Mouse (Mus musculus) frontal cortex, adult 2 months (tissue): ENCODE results near the gene Dnmt3a. TPM values are rescaled to one million over a fixed set of nuclear protein-coding genes. Genes with fewer than 3 reads are reported as not detected.

Source experiments
- polyA plus RNA-seq: library from polyadenylated mRNA; depleted of rRNA; stranded (reverse); fragments of >200 nt; gene quantifications from 2 replicates; pipeline ENCODE4 v1.2.3, GENCODE M21; 2012; rRNA removed

Gene Dnmt3a
- polyA plus RNA-seq, 1 experiment: 44.7 TPM

Other genes starting within 250 kb of the Dnmt3a start
- 125 and 137 TPM in 2 replicates for gene Dtnb, start 233.6 kb upstream of the Dnmt3a start, polyA plus RNA-seq
- 5.6 and 5.8 TPM in 2 replicates for gene Pomc, start 148.9 kb downstream of the Dnmt3a start, polyA plus RNA-seq
- gene Efr3b, start 232.9 kb downstream of the Dnmt3a start, polyA plus RNA-seq: 67.8 and 79.0 TPM in 2 replicates